Mouse (Mus musculus): ENCODE results near the gene Olfr975. TPM values are rescaled to one million over a fixed set of nuclear protein-coding genes. Genes with fewer than 3 reads are reported as not detected.

Gene Olfr975
- not detected in 2 replicates for polyA plus RNA-seq (2012; rRNA removed; ENCODE audit: low replicate concordance)

GRCm38 (mm10) chr9:39951946-39952345 lies at the start of gene Olfr975:
Olfr975 (minus strand) TSS chr9:39952046.

GRCm38 (mm10) chr9:39991813-39992212 lies 40.0 kb upstream of the Olfr975 start, which contains the start of gene Olfr978:
Olfr978 (plus strand) TSS chr9:39992113.

GRCm38 (mm10) chr9:39961033-39961432 lies 9.2 kb upstream of the Olfr975 start, which contains the start of gene Olfr976:
Olfr976 (minus strand) TSS chr9:39961133.

GRCm38 (mm10) chr9:39937201-39937600 lies 14.6 kb downstream of the Olfr975 start, which contains the start of gene Olfr974:
Olfr974 (plus strand) TSS chr9:39937501.

GRCm38 (mm10) chr9:39907036-39907435 lies 44.8 kb downstream of the Olfr975 start, which contains the start of gene Olfr229:
Olfr229 (plus strand) TSS chr9:39907336.

Other genes starting within 250 kb of the Olfr975 start
- not detected in 2 replicates for gene Olfr149, start 244.9 kb downstream of the Olfr975 start, polyA plus RNA-seq (2012; rRNA removed; ENCODE audit: low replicate concordance)
- not detected in 2 replicates for gene Olfr965, start 240.7 kb downstream of the Olfr975 start, polyA plus RNA-seq (2012; rRNA removed; ENCODE audit: low replicate concordance)
- gene Olfr150, start 221.1 kb downstream of the Olfr975 start, polyA plus RNA-seq (2012; rRNA removed; ENCODE audit: low replicate concordance) = not detected in 2 replicates
- gene Olfr967, start 205.8 kb downstream of the Olfr975 start, polyA plus RNA-seq (2012; rRNA removed; ENCODE audit: low replicate concordance) = not detected in 2 replicates
- not detected in 2 replicates for gene Olfr968, start 168.8 kb downstream of the Olfr975 start, polyA plus RNA-seq (2012; rRNA removed; ENCODE audit: low replicate concordance)
- not detected in 2 replicates for gene Olfr969, start 161.1 kb downstream of the Olfr975 start, polyA plus RNA-seq (2012; rRNA removed; ENCODE audit: low replicate concordance)
- gene Olfr970, start 143.2 kb downstream of the Olfr975 start, polyA plus RNA-seq (2012; rRNA removed; ENCODE audit: low replicate concordance) = not detected in 2 replicates
- gene Olfr971, start 115.2 kb downstream of the Olfr975 start, polyA plus RNA-seq (2012; rRNA removed; ENCODE audit: low replicate concordance) = not detected in 2 replicates
- not detected in 2 replicates for gene Olfr972, start 85.6 kb downstream of the Olfr975 start, polyA plus RNA-seq (2012; rRNA removed; ENCODE audit: low replicate concordance)
- gene Olfr229, start 44.7 kb downstream of the Olfr975 start, polyA plus RNA-seq (2012; rRNA removed; ENCODE audit: low replicate concordance) = not detected in 2 replicates
- not detected in 2 replicates for gene Olfr974, start 14.5 kb downstream of the Olfr975 start, polyA plus RNA-seq (2012; rRNA removed; ENCODE audit: low replicate concordance)
- not detected in 2 replicates for gene Olfr976, start 9.1 kb upstream of the Olfr975 start, polyA plus RNA-seq (2012; rRNA removed; ENCODE audit: low replicate concordance)
- gene Olfr978, start 40.1 kb upstream of the Olfr975 start, polyA plus RNA-seq (2012; rRNA removed; ENCODE audit: low replicate concordance) = not detected in 2 replicates
- gene Olfr979, start 51.4 kb upstream of the Olfr975 start, polyA plus RNA-seq (2012; rRNA removed; ENCODE audit: low replicate concordance) = not detected in 2 replicates
- gene Olfr980, start 57.5 kb upstream of the Olfr975 start, polyA plus RNA-seq (2012; rRNA removed; ENCODE audit: low replicate concordance) = not detected in 2 replicates
- not detected in 2 replicates for gene Olfr981, start 69.4 kb upstream of the Olfr975 start, polyA plus RNA-seq (2012; rRNA removed; ENCODE audit: low replicate concordance)
- gene Olfr982, start 121.8 kb upstream of the Olfr975 start, polyA plus RNA-seq (2012; rRNA removed; ENCODE audit: low replicate concordance) = not detected in 2 replicates
- gene Olfr983, start 141.5 kb upstream of the Olfr975 start, polyA plus RNA-seq (2012; rRNA removed; ENCODE audit: low replicate concordance) = not detected in 2 replicates
- not detected in 2 replicates for gene Olfr984, start 162.2 kb upstream of the Olfr975 start, polyA plus RNA-seq (2012; rRNA removed; ENCODE audit: low replicate concordance)
- not detected in 2 replicates for gene Olfr985, start 178.1 kb upstream of the Olfr975 start, polyA plus RNA-seq (2012; rRNA removed; ENCODE audit: low replicate concordance)
- gene Tmem225, start 196.1 kb upstream of the Olfr975 start, polyA plus RNA-seq (2012; rRNA removed; ENCODE audit: low replicate concordance) = not detected in 2 replicates
- gene Olfr986, start 228.9 kb upstream of the Olfr975 start, polyA plus RNA-seq (2012; rRNA removed; ENCODE audit: low replicate concordance) = not detected in 2 replicates
- 0.06 and 0.32 TPM in 2 replicates for gene Zfp202, start 240.3 kb upstream of the Olfr975 start, polyA plus RNA-seq (2012; rRNA removed; ENCODE audit: low replicate concordance)